Mouse (Mus musculus) sigmoid colon, adult 10 weeks (tissue): ENCODE measurements around the gene Pcbp1. TPM values are rescaled to one million over a fixed set of nuclear protein-coding genes. Genes with fewer than 3 reads are reported as not detected.

Experiments
- polyA plus RNA-seq: library from polyadenylated mRNA; stranded (reverse); fragments of 350-450 nt; fragmentation: Illumina TruSeq; extraction: RNeasy Lipid Tissue Mini Kit (QIAGEN cat#74804); gene quantifications from one replicate; pipeline ENCODE4 v1.2.3, GENCODE M21; 2014; ENCODE audit warnings: low read depth, low replicate concordance

Pcbp1 gene
- polyA plus RNA-seq, result 110 TPM

DNA sequence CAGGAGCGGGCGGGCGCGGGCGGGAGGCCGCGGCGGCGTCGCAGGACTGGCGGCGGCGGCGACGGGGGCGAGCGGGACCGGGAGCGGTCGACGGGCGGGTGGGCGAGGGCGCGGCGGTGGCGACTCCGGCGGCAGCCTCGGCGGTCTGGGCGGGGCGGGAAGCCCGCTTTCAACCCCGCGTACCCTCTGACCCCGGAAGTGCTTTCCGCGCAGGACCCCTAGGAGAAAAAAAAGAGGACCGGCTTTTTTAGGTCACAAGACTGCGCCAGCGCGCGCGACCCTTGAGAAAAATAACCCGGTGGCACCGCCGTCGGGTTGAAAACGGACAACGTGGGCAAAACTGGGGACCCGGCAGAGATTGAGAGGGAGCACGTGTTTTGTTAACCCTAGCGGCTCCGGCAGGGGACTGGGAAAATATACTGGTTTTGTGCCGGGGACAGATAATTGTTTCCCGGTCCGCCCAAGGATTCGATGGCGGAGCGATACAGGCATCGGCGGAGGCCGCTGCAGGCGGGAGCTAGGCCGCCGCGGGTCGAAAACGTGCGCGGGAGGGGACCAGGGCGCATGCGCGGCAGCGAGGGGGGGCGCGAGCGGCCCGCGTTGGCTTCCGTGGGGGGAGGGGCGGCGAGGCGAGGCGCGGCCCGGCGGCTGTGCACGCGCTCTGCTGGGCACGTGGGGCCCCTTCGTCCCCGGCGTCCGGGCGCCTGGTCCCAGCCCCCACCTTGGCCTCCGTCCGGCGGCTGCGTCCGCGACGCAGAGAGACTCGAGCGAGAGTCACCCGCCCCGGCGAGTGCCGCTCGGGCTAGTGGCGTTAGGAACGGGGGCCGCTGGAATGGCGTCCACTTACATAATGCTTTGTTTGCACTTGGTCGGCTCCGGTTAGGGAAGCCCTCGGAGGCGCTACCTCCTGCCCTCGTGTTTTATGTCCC is at the start of gene Pcbp1:
Gene Pcbp1, minus strand, starts transcription at position 290 of the 929 bp plus-strand sequence.

Other genes starting within 250 kb of the Pcbp1 start
- gene Fam136a, start 160.7 kb downstream of the Pcbp1 start, polyA plus RNA-seq, result 72.4 TPM
- 17.9 TPM for gene Snrpg, start 155.0 kb downstream of the Pcbp1 start, polyA plus RNA-seq
- 66.1 TPM for gene Pcyox1, start 129.2 kb downstream of the Pcbp1 start, polyA plus RNA-seq
- gene Tia1, start 122.1 kb downstream of the Pcbp1 start, polyA plus RNA-seq, result 173 TPM
- gene Gm44790, start 99.7 kb downstream of the Pcbp1 start, polyA plus RNA-seq, result not detected
- gene C87436, start 87.9 kb downstream of the Pcbp1 start, polyA plus RNA-seq, result 7.2 TPM
- gene Asprv1, start 101.8 kb upstream of the Pcbp1 start, polyA plus RNA-seq, result not detected
- 241 TPM for gene Mxd1, start 142.8 kb upstream of the Pcbp1 start, polyA plus RNA-seq
- 110 TPM for gene Snrnp27, start 158.2 kb upstream of the Pcbp1 start, polyA plus RNA-seq
- gene Gmcl1, start 207.1 kb upstream of the Pcbp1 start, polyA plus RNA-seq, result 71.7 TPM